Mouse (Mus musculus) R1 (cell line): ENCODE results near the gene Gse1.

Experiments used
- DNase-seq: peaks from one replicate; pipeline ENCODE4 v3.0.0-alpha.2; 2018; ENCODE audit warnings: low read depth, low spot score

The Gse1 gene

GRCm38 (mm10) chr8:120569123-120569522 lies 340.9 kb downstream of the Gse1 start:
- peak; percentile 62 for DNase-seq

DNA sequence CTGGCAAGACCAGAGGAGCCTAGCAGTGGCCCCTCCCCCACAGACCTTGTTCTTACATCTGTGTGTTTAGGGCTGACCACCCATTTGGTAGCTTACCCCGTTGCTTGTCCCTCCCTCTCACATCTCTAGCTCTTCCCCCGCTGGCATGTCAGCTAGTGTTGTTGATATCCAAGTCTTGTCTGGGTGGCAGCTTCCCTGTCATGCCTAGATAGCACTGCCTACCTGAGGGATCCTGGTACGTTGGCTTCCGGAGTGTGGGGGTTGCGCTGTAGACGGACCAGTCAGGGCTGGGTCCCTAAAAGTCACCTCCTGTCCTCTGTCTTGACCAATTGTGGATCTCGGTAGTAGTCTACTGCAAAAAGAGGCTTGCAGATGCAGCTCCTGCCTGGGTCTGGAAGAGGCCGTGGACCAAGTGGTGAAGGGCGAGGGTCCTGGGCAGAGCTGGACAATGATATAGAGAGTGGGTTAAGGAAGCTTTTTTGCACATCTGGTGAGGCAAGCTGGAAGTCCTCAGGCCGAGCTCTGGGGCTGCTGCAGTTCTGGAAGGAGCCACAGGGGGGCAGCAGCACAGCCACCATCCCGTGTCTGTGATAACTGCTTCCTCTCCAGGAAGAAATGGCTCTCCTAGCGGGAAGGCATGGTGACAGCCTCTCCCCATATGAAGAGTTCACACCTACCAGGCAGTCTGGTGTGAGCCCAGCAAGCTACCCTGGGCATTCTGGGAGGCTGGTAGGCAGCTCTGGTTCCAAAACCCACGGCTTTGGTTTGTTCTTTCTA lies 341.9 kb downstream of the Gse1 start:
- peak; percentile 85 for DNase-seq

- DNase-seq = no peak
These were observed 343.3 kb downstream of the Gse1 start for GRCm38 (mm10) chr8:120571561-120571960.

DNA sequence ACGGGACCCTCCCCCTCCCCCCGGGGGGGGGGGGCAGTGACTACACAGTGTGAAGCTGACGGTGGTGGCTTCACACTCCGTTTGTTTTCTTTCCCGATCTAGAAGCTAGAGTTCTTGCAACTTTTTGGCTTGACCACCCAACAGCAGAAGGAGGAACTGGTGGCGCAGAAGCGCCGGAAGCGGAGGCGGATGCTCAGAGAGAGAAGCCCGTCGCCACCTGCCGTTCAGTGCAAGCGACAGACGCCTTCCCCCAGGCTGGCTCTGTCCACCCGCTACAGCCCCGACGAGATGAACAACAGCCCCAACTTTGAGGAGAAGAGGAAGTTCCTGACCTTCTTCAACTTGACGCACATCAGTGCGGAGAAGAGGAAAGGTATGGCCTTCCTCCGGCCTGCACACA lies 344.3 kb downstream of the Gse1 start:
- DNase-seq = no peak

DNA sequence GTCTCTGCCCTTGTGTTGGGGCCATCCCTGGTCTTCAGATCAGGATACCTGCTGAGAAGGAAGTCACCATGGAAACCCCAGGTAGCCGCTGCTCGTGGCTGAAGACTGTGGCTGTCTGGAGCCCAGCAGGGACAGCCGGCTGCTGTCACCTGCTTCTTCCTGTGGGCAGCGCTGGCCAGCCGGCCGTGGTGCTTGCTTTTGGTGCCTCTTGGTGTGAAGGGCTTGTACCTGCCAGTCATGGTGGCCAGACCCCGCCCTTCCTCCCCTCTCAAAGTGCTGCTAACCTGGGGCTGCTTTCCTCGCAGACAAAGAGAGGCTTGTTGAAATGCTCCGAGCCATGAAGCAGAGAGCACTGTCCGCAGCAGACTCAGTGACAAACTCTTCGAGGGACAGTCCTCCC lies 345.6 kb downstream of the Gse1 start:
- DNase-seq = no peak

- peak; percentile 74 for DNase-seq
These were observed 346.7 kb downstream of the Gse1 start for GRCm38 (mm10) chr8:120574941-120575340.

GRCm38 (mm10) chr8:120575801-120576200 lies 347.5 kb downstream of the Gse1 start:
- no peak for DNase-seq

DNA sequence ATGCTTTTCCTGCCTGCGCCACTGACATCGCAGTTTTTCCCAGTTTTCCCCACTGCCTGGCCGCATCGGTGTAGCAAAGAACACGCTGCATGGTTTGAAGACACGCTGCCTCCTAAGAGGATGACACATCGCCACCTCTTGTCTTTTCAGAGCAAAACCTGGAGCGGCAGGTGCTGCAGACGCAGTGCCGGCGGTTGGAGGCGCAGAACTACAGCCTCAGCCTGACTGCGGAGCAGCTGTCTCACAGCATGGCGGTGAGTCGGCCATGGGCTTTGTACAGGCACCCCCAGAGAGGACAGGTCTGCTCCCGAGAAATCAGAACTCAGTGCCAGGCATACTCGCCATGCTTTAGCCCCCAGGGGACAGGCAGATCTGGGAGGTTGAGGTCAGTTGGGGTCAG lies 349.6 kb downstream of the Gse1 start:
- no peak for DNase-seq

DNA sequence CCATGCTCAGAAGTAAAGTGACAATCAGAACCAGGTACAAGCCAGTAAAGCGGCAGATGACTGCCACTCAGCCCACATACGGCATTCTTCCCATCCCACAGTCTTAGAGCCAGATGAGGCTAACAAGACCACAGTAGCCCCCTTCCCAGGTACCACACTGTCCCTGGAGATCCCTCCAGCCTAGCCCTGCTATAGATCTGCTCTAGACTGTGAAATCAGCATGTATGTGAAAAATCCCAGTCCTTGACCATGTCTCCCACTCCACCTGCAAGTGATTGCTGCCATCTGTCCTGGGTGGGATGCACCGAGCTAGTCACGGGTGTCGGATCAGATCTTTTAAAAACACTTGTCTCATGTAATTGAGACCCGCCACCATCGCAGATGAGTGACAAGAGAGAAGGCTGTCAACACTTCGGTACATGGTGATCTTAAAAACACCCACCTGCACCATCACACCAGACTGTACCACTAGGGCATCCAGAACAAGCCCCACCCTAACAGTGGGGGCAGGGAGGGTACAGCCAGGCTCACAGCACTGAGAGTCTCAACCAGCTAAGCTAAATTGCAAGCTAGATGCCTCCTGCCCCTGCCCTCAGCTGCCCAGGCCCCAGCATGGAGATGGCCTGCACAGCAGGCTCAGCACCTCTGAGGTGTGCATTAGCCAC lies 352.2 kb downstream of the Gse1 start:
- no peak for DNase-seq

DNA sequence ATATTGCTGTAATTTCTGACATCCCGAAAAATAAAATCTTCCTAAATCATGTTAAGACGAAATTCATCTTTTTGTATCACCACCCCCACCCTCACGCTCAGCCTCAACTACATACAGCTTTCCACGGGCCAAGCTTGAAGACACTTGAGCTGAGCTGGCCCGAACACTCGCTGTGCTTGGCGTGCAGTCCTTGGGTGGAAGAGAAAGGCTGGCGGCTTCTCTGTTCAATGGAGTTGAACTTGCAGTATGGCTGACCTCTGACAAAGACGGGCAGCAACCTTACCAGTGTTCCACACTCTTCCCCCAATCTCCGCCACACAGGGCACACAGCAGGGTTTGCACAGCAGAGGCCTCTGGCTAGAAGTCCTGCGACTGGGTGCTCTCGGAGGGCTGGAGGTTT lies 353.1 kb downstream of the Gse1 start:
- no peak for DNase-seq

- no peak for DNase-seq
These were observed 353.6 kb downstream of the Gse1 start for GRCm38 (mm10) chr8:120581811-120582210.

DNA sequence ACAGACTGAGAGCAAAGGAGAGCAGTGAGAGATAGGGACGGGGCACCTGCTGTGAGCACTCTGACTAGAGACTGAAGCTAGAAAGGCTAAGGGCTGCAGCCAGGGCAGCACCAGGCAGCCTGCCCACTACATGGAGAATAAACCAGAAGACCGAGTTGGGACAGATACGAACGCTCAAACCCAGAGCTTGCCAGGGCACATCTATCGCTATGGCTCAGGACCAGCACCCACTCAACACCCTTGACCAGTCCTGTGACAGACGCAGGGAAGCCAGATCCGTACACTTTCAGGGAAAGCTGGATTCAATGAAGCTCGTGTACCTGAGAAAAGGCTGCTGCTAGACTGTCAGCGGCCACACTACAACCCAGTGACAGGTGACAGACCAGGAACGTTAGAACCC lies 357.3 kb downstream of the Gse1 start:
- no peak for DNase-seq

GRCm38 (mm10) chr8:120588908-120589771 lies 360.9 kb downstream of the Gse1 start, which contains the start of gene Gins2:
Gene Gins2, minus strand, starts transcription at chr8:120589304.
- DNase-seq = peak; percentile 100

DNA sequence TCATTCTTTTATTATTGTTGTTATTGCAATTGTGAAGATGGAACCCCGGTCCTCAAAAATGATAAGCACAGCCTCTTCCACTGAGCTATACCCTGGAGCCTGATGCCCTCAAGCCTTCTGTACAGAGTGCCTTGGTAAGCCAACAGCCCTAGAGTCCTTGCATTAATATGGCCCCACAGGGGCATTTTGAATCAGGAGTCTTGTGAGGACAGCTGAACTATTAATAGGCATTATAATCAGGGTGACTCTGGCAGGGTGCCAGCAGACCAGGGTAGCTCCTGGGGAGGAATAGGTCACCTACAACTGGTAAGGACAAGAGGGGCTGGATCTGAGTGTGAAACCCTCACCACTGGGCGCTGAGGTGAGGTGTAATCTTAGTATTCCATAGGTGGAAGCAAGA lies 361.7 kb downstream of the Gse1 start:
- no peak for DNase-seq

- DNase-seq = no peak
These were observed 363.5 kb downstream of the Gse1 start for GRCm38 (mm10) chr8:120591587-120592292.

GRCm38 (mm10) chr8:120594571-120594970 lies 366.3 kb downstream of the Gse1 start:
- DNase-seq = peak; percentile 85

- DNase-seq = peak; percentile 82
These were observed 367.7 kb downstream of the Gse1 start for GRCm38 (mm10) chr8:120595963-120596362.

DNA sequence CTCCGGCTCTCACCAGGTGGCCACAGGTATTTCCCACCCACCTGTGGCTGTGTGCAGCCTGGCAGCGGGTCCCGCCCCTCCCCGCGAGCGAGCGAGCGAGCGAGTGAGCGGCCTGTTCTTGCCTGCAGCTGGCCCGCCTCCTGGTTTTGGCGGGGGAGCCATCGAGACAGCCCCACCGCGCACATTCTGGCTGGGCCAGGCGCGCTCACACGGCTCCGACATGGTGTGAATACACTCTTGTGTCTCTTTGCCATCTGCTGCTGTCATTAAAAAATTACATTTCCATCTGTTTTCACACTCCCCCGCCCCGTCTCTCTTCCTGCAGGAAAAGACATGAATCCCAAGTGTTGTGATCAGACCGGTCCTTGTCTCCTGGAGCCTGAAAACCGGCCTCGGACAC lies 370.3 kb downstream of the Gse1 start:
- DNase-seq = no peak

DNA sequence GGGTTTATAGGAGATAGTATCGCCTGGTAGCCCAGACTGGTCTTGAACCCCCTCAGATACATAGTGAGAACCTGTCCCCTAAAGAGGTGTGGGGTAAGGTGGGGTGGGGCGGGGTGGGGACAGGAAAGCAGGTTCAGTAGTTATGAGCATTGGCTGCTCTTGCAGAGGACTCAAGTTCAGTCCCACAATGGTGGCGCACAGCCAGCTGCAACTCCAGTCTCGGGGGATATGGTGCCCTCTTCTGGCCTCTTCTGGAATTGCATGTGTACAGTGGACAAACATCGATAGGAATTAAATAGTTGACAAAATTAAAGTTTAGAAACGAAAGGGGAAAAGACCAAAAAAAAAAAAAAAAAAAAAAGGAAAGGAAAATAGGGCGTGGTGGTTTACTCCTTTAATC lies 371.2 kb downstream of the Gse1 start:
- DNase-seq = peak; percentile 82

DNA sequence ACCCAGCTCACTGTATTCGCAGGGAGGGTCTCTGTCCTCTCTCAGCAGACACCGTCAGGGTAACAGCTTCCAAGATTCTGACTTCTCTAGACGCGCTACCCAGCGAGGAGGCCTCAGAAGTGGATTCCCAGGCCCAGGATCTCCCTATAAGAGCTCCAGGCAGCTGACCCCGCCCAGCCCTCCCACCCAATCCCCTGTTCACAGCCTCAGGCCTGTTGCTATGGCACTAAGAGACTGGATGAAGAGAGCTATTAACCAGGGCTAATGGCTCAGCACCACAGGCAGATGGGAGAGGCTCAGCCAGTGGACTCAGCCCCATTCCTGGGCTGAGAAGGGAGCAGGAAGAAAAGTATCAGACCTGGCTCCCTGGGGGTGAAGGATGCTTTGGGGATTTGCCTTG lies 374.4 kb downstream of the Gse1 start:
- DNase-seq = peak; percentile 90

DNA sequence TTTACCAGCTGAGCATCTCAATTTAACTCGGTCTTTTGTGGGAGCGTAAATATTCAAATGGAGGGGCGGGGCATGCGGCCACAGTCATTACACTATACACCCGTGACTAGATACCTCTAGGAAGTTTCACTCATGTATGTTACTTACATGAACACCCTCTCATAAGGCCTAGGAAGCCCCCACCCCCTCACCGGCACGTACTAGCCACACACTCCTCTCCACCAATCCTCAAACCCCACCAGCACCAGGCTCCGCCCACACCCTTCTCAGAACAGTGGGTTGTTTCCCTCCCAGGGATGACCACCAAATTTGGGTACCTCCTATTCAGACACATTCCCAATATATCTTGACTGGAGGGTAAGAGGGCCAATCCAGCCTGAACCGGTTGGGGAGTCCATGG lies 379.2 kb downstream of the Gse1 start:
- DNase-seq = peak; percentile 65

DNA sequence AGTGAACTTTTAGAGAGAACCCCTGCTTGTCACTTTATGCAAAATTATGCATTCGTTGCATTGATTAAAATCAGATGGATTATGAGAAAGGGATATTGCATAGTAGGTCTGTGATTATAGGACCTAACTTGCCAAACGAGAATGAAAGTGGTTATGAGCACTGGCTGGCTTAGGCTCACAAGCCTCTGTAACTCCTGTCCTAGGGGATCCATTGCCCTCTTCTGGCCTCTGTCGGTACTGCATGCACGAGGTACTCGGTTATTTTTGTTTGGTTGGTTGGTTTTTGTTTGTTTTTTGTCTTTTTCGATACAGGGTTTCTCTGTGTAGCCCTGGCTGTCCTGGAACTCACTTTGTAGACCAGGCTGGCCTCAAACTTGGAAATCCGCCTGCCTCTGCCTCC lies 379.6 kb downstream of the Gse1 start:
- peak; percentile 81 for DNase-seq
